In genomic region chr3:65352278-65353127, GRCm38 (mm10) we compare ENCODE assay signal across 8 mouse cellular contexts. TPM values are rescaled to one million over a fixed set of nuclear protein-coding genes. Genes with fewer than 3 reads are reported as not detected.
DNase-seq lines count a peak whose midpoint lies in the region; ATAC-seq and TF ChIP-seq lines count a peak whose summit lies in the region.

No protein-coding gene starts in this region.

- H3K27me3 ChIP-seq in liver, adult 2 months (ENCODE audit: control insufficient read depth, insufficient read depth, low read length) = no peaks in the 10 kb centered on the region
- no peaks in the 10 kb centered on the region; the same call in 1 of the 2 replicates for H3K27me3 ChIP-seq in hindbrain, embryonic 12.5 days

- TF ChIP-seq POLR2A in liver, adult 2 months (IDR thresholded peaks at IDR 0.05; ENCODE audit: extremely low read depth, insufficient read depth, low read length) = no peak

- DNase-seq in cerebellum, adult 11 months = peak; percentile 4
- no peak for DNase-seq in cerebellum, postnatal 25 days
- no peak for DNase-seq in liver, adult 2 months (ENCODE audit: extremely low read depth, low read depth, low spot score)
- no peak for DNase-seq in liver
- no peak for DNase-seq in gastrocnemius, postnatal 4 days (ENCODE audit: low spot score in 2 of 2)
- no peak for DNase-seq in adrenal gland, postnatal 10 days

- H3K9me3 ChIP-seq in hindbrain, embryonic 12.5 days (replicated peaks) = no peaks in the 10 kb centered on the region

- no peak overlapping the region for H3K9ac ChIP-seq in liver, adult 2 months (ENCODE audit: low read depth, low read length)
- H3K9ac ChIP-seq in hindbrain, embryonic 12.5 days = no peak overlapping the region

- H3K4me2 ChIP-seq in hindbrain, embryonic 12.5 days (replicated peaks) = no peak overlapping the region

- no peak overlapping the region for H3K4me3 ChIP-seq in liver, adult 2 months (ENCODE audit: insufficient read depth, low read depth, low read length)
- H3K4me3 ChIP-seq in hindbrain, embryonic 12.5 days = no peak overlapping the region

- peak; percentile 50 for TF ChIP-seq CTCF in liver, adult 2 months (IDR thresholded peaks at IDR 0.05; ENCODE audit: low read depth, low read length)

- no peaks in the 10 kb centered on the region for H3K79me2 ChIP-seq in liver, adult 2 months (ENCODE audit: control insufficient read depth, insufficient read depth, low read length)

- H3K4me1 ChIP-seq in liver, adult 2 months (ENCODE audit: control insufficient read depth, insufficient read depth, low read length) = peaks cover 9% of the 10 kb centered on the region
- no peaks in the 10 kb centered on the region for H3K4me1 ChIP-seq in hindbrain, embryonic 12.5 days

- no peaks in the 10 kb centered on the region for H3K36me3 ChIP-seq in liver, adult 2 months (ENCODE audit: control insufficient read depth, insufficient read depth, low read length)
- no peaks in the 10 kb centered on the region for H3K36me3 ChIP-seq in hindbrain, embryonic 12.5 days

- peak; percentile 56 for ATAC-seq in hindbrain, embryonic 12.5 days (ENCODE audit: low FRiP score)
- ATAC-seq in monocyte, adult 5-6 weeks (replicated peaks; ENCODE audit: insufficient number of reproducible peaks, low FRiP score, low TSS enrichment, poor library complexity, severe bottlenecking) = peak; percentile 66

- 46% methylated on average over 4 of the region's 4 CpGs for WGBS in liver, adult 2 months
- WGBS in hindbrain, embryonic 12.5 days = 39% methylated on average over 4 of the region's 4 CpGs

- no peak overlapping the region for H3K27ac ChIP-seq in liver, adult 2 months (replicated peaks; ENCODE audit: insufficient read depth, low read depth, low read length)
- no peak overlapping the region for H3K27ac ChIP-seq in hindbrain, embryonic 12.5 days

RNA-seq across cellular contexts. Expression of gene Ssr3, which starts 39.9 kb away (rescaled TPM):
- total RNA-seq in liver, adult 2 months (2014; rRNA removed) = 172 and 177 TPM in 2 replicates
- 74.4 and 78.1 TPM in 2 replicates for polyA plus RNA-seq in liver, adult 2 months (2012; rRNA removed)
- polyA plus RNA-seq in hindbrain, embryonic 12.5 days (2016; fragmentation: Nextera tagmentation; extraction: Ambion mirVana) = 211 and 222 TPM in 2 replicates
- total RNA-seq in monocyte, adult 5-6 weeks (2017) = 226 to 245 TPM (median 232 TPM) in 3 replicates
- 100 to 1,000 TPM; 183 to 192 TPM for total RNA-seq in gastrocnemius, postnatal 4 days (2021)
- 100 to 1,000 TPM; 174 to 190 TPM for total RNA-seq in adrenal gland, postnatal 10 days (2021)
